Mouse (Mus musculus): ENCODE results near the gene Prcd. TPM values are rescaled to one million over a fixed set of nuclear protein-coding genes. Genes with fewer than 3 reads are reported as not detected.

Prcd gene
- total RNA-seq, 1 experiment, result 2.0 TPM

DNA sequence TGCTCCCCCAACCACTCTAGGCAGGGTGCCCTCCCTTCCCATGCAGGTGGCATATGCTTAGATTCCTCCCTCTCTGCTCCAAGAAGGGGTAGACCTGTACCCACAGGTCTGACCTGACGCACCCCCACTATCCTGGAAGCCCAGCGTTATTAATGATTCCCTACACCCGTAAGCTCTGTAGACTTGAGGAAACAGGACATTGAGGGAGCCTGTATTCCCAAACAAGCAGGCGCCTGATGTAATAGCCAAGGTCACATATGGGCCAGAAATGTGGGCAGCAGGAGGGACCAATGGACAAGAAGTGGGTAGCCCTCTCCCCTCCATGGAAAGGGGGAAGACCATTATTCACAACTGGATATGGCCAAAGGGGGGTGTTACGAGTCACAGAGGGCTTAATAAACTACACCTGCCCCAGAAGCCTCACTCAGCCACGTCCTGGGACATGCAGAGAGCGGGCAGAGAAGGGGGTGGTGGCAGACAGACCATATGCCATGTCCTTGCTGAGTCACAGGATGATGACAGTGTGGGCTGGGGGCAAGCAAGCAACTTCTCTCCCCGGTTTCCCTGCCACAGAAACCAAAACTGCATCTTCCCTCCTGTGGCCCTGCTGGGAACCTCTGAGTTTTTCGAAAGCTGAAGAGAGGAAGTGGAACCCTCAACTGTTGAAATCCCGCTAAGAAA, 36.8 kb upstream of the Prcd start:
- Histone ChIP-seq H3K27ac (ENCODE audit: insufficient read depth, low read depth, low read length, poor library complexity, severe bottlenecking) (peak overlapping the region; percentile 20; the same call in 1 of the 2 replicates), H3K9ac (ENCODE audit: insufficient read depth, low read depth, low read length, poor library complexity, severe bottlenecking) (no peak overlapping the region), H3K4me3 (ENCODE audit: insufficient read depth in 1 of 2, low read depth in 1 of 2, low read length in 2 of 2, poor library complexity in 1 of 2, severe bottlenecking in 1 of 2) (no peak overlapping the region), H3K4me1 (ENCODE audit: control insufficient read depth in 2 of 2, insufficient read depth in 2 of 2, low read length in 2 of 2, poor library complexity in 1 of 2) (peaks cover 4 to 43% of the 10 kb centered on the region in 2 experiments; a peak in 3 of 4 replicates), H3K9me3 (ENCODE audit: control insufficient read depth, insufficient read depth, low read depth, low read length) (no peaks in the 10 kb centered on the region), H3K36me3 (ENCODE audit: control insufficient read depth, insufficient read depth, low read length, poor library complexity, severe bottlenecking) (peaks cover 2% of the 10 kb centered on the region; the same call in 1 of the 2 replicates)
- no peak for DNase-seq (ENCODE audit: low read depth, low spot score)
- TF ChIP-seq ZC3H11A (IDR thresholded peaks at IDR 0.05; ENCODE audit: borderline replicate concordance, low read depth, low read length) (no peak), HCFC1 (IDR thresholded peaks at IDR 0.05; ENCODE audit: borderline replicate concordance, insufficient read depth, low read length) (no peak), CHD2 (IDR thresholded peaks at IDR 0.05; ENCODE audit: low read depth, low read length) (no peak), ZNF384 (IDR thresholded peaks at IDR 0.05; ENCODE audit: low read depth, low read length) (no peak), MAFK (IDR thresholded peaks at IDR 0.05; ENCODE audit: insufficient read depth, low read depth, low read length) (no peak)
- in situ Hi-C loops (cut with MboI; ENCODE audit: low sequenced_read_pairs in 2 of 2, unreplicated experiment in 2 of 2), result no loop called here

DNA sequence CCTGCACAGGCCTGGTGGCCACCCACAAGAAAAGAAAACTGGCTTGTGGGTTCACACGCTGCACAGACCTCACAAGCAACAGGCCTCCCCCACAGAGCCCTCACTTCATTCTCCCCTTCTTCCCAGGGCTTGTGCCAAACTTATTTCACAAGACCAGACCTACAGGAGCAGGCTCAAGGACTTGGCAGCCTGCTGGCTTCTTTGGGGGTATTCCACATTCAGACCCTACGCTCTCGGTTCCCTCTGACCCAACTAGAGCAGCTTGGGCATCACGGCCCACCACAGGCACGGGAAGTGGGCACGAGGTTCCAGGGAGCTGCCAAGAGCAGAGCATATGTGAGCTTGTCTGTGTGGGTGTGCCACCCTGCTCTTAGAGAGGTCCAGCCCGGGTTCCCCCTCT, 35.7 kb upstream of the Prcd start:
- DNase-seq (ENCODE audit: low read depth, low spot score), result no peak
- Histone ChIP-seq H3K4me3 (ENCODE audit: insufficient read depth in 1 of 2, low read depth in 1 of 2, low read length in 2 of 2, poor library complexity in 1 of 2, severe bottlenecking in 1 of 2) (no peak overlapping the region), H3K36me3 (ENCODE audit: control insufficient read depth, insufficient read depth, low read length, poor library complexity, severe bottlenecking) (peaks cover 2% of the 10 kb centered on the region; the same call in 1 of the 2 replicates), H3K27ac (ENCODE audit: insufficient read depth, low read depth, low read length, poor library complexity, severe bottlenecking) (no peak overlapping the region), H3K9me3 (ENCODE audit: control insufficient read depth, insufficient read depth, low read depth, low read length) (no peaks in the 10 kb centered on the region), H3K4me1 (ENCODE audit: control insufficient read depth in 2 of 2, insufficient read depth in 2 of 2, low read length in 2 of 2, poor library complexity in 1 of 2) (peaks cover 8 to 50% of the 10 kb centered on the region in 2 experiments; a peak in 3 of 4 replicates), H3K9ac (ENCODE audit: insufficient read depth, low read depth, low read length, poor library complexity, severe bottlenecking) (no peak overlapping the region)
- TF ChIP-seq HCFC1 (IDR thresholded peaks at IDR 0.05; ENCODE audit: borderline replicate concordance, insufficient read depth, low read length), result no peak
- no peak for TF ChIP-seq MAFK (IDR thresholded peaks at IDR 0.05; ENCODE audit: insufficient read depth, low read depth, low read length)
- TF ChIP-seq ZC3H11A (IDR thresholded peaks at IDR 0.05; ENCODE audit: borderline replicate concordance, low read depth, low read length), result no peak
- no peak for TF ChIP-seq CHD2 (IDR thresholded peaks at IDR 0.05; ENCODE audit: low read depth, low read length)
- no peak for TF ChIP-seq ZNF384 (IDR thresholded peaks at IDR 0.05; ENCODE audit: low read depth, low read length)
- in situ Hi-C loops (cut with MboI; ENCODE audit: low sequenced_read_pairs in 2 of 2, unreplicated experiment in 2 of 2), result no loop called here

DNA sequence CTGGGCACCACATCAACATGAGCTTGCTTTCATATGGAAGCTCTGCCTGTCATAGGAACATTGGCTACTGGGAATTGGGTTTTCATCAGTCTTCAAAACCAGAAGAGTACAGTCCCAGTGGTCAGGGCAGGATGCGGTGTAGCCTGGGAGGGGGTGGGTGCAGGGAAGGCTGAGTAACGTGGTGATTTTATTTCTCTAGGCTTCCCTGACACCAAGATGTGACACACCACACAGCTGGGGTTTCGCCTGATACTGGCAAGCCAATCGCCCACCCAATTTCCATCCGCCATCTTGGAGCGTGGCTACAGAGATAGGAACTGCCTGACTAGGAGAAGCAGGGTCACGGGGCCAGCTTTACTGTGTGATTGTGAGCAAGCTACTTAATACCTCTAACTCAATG, 34.7 kb upstream of the Prcd start:
- Histone ChIP-seq H3K27ac (ENCODE audit: insufficient read depth, low read depth, low read length, poor library complexity, severe bottlenecking) (no peak overlapping the region), H3K9me3 (ENCODE audit: control insufficient read depth, insufficient read depth, low read depth, low read length) (no peaks in the 10 kb centered on the region), H3K9ac (ENCODE audit: insufficient read depth, low read depth, low read length, poor library complexity, severe bottlenecking) (no peak overlapping the region), H3K4me1 (ENCODE audit: control insufficient read depth in 2 of 2, insufficient read depth in 2 of 2, low read length in 2 of 2, poor library complexity in 1 of 2) (peaks cover 8 to 50% of the 10 kb centered on the region in 2 experiments; a peak in 3 of 4 replicates), H3K36me3 (ENCODE audit: control insufficient read depth, insufficient read depth, low read length, poor library complexity, severe bottlenecking) (no peaks in the 10 kb centered on the region), H3K4me3 (ENCODE audit: insufficient read depth in 1 of 2, low read depth in 1 of 2, low read length in 2 of 2, poor library complexity in 1 of 2, severe bottlenecking in 1 of 2) (no peak overlapping the region)
- no peak for TF ChIP-seq CHD2 (IDR thresholded peaks at IDR 0.05; ENCODE audit: low read depth, low read length)
- TF ChIP-seq MAFK (IDR thresholded peaks at IDR 0.05; ENCODE audit: insufficient read depth, low read depth, low read length), result no peak
- TF ChIP-seq ZC3H11A (IDR thresholded peaks at IDR 0.05; ENCODE audit: borderline replicate concordance, low read depth, low read length), result no peak
- no peak for TF ChIP-seq ZNF384 (IDR thresholded peaks at IDR 0.05; ENCODE audit: low read depth, low read length)
- no peak for TF ChIP-seq HCFC1 (IDR thresholded peaks at IDR 0.05; ENCODE audit: borderline replicate concordance, insufficient read depth, low read length)
- in situ Hi-C loops (cut with MboI; ENCODE audit: low sequenced_read_pairs in 2 of 2, unreplicated experiment in 2 of 2), result no loop called here
- no peak for DNase-seq (ENCODE audit: low read depth, low spot score)

DNA sequence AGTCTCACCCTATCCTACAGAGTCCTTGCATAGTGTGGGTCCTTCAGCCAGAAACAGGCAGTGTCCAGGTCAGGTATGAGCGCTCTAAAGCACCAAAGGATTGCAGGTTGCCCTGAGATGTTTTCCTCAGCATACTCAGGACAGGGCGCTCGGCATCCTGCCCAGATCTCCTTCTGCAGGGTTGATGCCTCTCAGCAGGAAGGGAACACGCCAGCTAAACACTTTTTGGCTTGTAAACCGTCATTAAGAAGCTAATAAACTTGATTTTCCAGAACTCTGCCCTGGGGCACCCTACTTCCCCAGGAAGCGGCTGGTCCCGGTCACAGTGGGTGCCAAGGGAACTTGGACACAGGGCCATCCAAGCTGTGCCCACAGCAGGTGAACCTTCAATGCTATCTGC, 34.2 kb upstream of the Prcd start:
- H3K4me1 ChIP-seq (ENCODE audit: control insufficient read depth in 2 of 2, insufficient read depth in 2 of 2, low read length in 2 of 2, poor library complexity in 1 of 2), result peaks cover 8 to 50% of the 10 kb centered on the region in 2 experiments; a peak in 3 of 4 replicates
- H3K27ac ChIP-seq (ENCODE audit: insufficient read depth, low read depth, low read length, poor library complexity, severe bottlenecking), result no peak overlapping the region
- TF ChIP-seq MAFK (IDR thresholded peaks at IDR 0.05; ENCODE audit: insufficient read depth, low read depth, low read length) (no peak), CHD2 (IDR thresholded peaks at IDR 0.05; ENCODE audit: low read depth, low read length) (no peak), HCFC1 (IDR thresholded peaks at IDR 0.05; ENCODE audit: borderline replicate concordance, insufficient read depth, low read length) (no peak), ZC3H11A (IDR thresholded peaks at IDR 0.05; ENCODE audit: borderline replicate concordance, low read depth, low read length) (no peak), ZNF384 (IDR thresholded peaks at IDR 0.05; ENCODE audit: low read depth, low read length) (no peak)
- H3K36me3 ChIP-seq (ENCODE audit: control insufficient read depth, insufficient read depth, low read length, poor library complexity, severe bottlenecking), result no peaks in the 10 kb centered on the region
- H3K9me3 ChIP-seq (ENCODE audit: control insufficient read depth, insufficient read depth, low read depth, low read length), result no peaks in the 10 kb centered on the region
- in situ Hi-C loops (cut with MboI; ENCODE audit: low sequenced_read_pairs in 2 of 2, unreplicated experiment in 2 of 2), result no loop called here
- no peak overlapping the region for H3K4me3 ChIP-seq (ENCODE audit: insufficient read depth in 1 of 2, low read depth in 1 of 2, low read length in 2 of 2, poor library complexity in 1 of 2, severe bottlenecking in 1 of 2)
- DNase-seq (ENCODE audit: low read depth, low spot score), result no peak
- no peak overlapping the region for H3K9ac ChIP-seq (ENCODE audit: insufficient read depth, low read depth, low read length, poor library complexity, severe bottlenecking)
